Mouse (Mus musculus): ENCODE data around the gene Rarres1.

- TF ChIP-seq POLR2A (IDR thresholded peaks at IDR 0.05; ENCODE audit: low read depth, low read length) (peak; percentile 66; the same call in 1 of the 2 replicates), CTCF (conservative IDR thresholded peaks at IDR 0.05 in 1 of 2, IDR thresholded peaks at IDR 0.05 in 1 of 2; ENCODE audit: low read depth in 2 of 2, low read length in 2 of 2) (peak in 1 of 2 experiments; percentile 27; a peak in 1 of 4 replicates), RAD21 (IDR thresholded peaks at IDR 0.05; ENCODE audit: low read depth, low read length) (no peak), TBP (conservative IDR thresholded peaks at IDR 0.05; ENCODE audit: low read depth, low read length) (peak; percentile 57; the same call in 1 of the 2 replicates)
Observed at GRCm38 (mm10) chr3:67463450-67464372, 51.6 kb downstream of the Rarres1 start, which contains the start of gene Lxn.
